Mouse (Mus musculus) small intestine, adult 2 months (tissue): ENCODE measurements around the gene Msi1.
"Not testable (repeated sequence)": the region's sequence is repeated elsewhere in the genome, so short reads cannot be mapped to it uniquely, and the experiment has no call there.

Experiments
- CTCF ChIP-seq: fragments of 200-500 bp; IDR thresholded peaks from 2 replicates; pipeline ENCODE4 v1.5.1; 2012; ENCODE audit warnings: low read depth, mild to moderate bottlenecking, control low read depth, inconsistent platforms, low read length, moderate library complexity, mixed read lengths; ENCODE audit not compliant: insufficient replicate concordance, insufficient read length; ENCODE audit errors: extremely low read depth
- POLR2A ChIP-seq: fragments of 200-500 bp; IDR thresholded peaks from 2 replicates; pipeline ENCODE4 v1.6.1; 2012; ENCODE audit warnings: low read depth, mild to moderate bottlenecking, control low read depth, inconsistent platforms, low read length, moderate library complexity

DNA sequence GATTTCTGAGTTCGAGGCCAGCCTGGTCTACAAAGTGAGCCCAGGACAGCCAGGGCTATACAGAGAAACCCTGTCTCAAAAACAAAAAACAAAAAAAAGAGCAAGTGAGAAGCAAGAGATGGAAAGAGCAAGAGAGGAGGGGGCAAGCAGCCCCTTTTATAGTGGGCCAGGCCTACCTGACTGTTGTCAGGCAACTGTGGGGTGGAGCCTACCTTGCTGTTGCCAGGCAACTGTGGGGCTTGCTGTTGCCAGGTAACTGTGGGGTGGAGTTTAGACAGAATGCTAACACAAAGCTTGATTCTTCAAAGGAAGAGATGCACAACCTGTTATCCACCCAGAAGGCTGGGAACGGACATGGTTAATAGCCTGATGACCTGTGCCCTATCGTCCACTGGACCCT is 66.2 kb downstream of the Msi1 start:
- TF ChIP-seq POLR2A, CTCF: not testable (repeated sequence)
